Mouse (Mus musculus): ENCODE measurements around the gene Pofut2. TPM values are rescaled to one million over a fixed set of nuclear protein-coding genes. Genes with fewer than 3 reads are reported as not detected.

Gene Pofut2
- 10 to 100 TPM; 29.5 to 30.1 TPM for total RNA-seq (2021)
- long read RNA-seq, experiment 1, transcript Pofut2-201 (9 exons, 2,290 nt) = major isoform, 20 of 31 reads
- long read RNA-seq, experiment 1, partial matches to known transcripts = 8 of 31 reads
- long read RNA-seq, experiment 1, other reads (novel, unspliced or antisense) = 3 of 31 reads
- long read RNA-seq, experiment 2, transcript Pofut2-201 (9 exons, 2,290 nt) = major isoform, 22 of 33 reads
- long read RNA-seq, experiment 2, partial matches to known transcripts = 5 of 33 reads
- long read RNA-seq, experiment 2, other reads (novel, unspliced or antisense) = 6 of 33 reads

DNA sequence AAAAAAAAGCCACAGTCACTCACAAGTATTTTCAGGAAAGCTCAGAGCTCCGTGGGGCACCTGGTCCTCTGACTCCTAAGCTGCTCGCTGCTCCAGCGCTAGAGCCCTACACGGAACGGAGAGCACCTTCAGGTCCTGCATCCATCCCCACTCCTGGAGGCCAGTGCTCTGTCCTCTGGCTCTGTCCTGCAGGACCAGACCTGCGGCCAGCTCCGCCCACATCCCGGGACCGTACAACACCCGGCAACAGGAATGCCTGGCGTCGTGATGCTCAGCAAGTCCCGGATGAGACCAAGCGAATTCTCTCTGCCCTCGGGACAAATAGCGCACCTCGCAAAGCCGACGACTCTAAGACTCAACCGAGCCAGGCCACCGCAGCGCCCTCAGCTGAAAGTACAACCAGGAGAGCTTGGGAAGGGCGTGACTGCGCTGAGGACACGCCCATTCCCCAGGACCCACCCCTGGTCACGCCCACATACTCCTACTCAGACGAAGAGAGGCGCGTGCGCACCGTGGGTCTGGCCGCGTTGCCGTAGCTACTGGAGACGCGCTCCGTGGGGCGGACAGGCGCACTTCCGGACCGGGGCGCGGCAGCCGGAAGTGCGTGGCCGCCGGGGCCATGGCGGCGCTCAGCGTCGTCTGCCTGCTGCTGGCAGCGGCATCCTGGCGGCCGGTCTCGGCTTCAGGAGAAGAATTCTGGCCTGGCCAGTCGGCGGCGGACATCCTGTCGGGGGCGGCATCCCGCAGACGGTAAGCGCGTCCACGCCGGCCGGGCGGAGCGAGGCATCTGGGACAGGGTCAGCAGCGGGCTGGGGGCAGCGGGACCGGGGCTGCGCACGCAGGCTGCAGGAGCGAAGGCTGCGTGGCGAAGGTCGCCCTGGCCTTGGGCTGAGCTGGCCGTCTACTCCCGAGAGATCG lies at the start of gene Pofut2:
Gene Pofut2, plus strand, starts transcription at position 515 of the 918 bp plus-strand sequence.
- H3K27ac ChIP-seq = peak within 1 kb of the TSS; percentile 87
- TF ChIP-seq CTCF (conservative IDR thresholded peaks at IDR 0.05) = peak; percentile 32; the same call in 1 of the 2 replicates
- peak within 1 kb of the TSS; percentile 100 for H3K4me3 ChIP-seq
- DNase-seq (ENCODE audit: low spot score in 2 of 2) = peak; percentile 91 to 94

DNA sequence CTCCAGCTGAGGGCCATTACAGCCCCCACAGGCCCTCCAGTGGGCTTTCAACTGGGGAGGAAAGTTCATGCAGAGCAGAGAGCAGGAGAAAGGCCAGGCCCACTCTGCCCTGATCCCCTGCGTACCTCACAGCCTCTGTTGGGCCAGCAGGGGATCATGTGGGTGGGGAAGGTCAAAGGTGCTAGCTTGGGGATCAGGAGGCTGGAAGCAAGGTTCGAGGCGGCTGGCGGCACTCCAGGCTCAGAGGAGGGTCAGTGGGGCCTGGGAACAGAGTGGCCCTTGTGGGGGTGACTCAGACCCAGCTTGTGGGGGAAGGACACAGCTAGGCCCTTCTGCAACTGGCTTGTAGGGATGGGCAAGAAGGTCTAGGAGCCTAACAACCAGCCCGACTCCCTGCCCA lies 49.8 kb upstream of the Pofut2 start:
- no peak for TF ChIP-seq CTCF (conservative IDR thresholded peaks at IDR 0.05)
- DNase-seq (ENCODE audit: low spot score in 2 of 2) = no peak
- H3K27ac ChIP-seq = no peak overlapping the region
- no peak overlapping the region for H3K4me3 ChIP-seq

DNA sequence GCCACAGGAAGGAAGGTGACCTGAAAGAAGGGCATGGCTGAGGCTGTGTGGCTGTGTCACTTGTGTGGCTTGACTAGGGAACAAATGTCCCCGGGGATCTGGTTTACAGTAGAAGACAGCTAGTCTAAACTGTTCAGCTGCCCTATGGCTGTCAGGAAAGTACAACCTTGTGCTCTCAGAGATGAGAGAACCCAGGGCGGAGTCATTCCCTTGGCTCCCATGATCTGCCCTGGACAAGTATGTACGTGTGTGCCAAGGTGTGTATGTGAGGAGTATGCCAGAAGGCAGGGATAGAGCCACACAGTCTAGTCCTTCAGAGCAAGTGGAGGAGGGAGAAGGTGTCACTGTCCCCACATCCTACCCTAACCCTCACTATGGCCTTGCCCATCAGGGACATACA lies 48.4 kb upstream of the Pofut2 start:
- Histone ChIP-seq H3K27ac (no peak overlapping the region), H3K4me3 (no peak overlapping the region)
- TF ChIP-seq CTCF (conservative IDR thresholded peaks at IDR 0.05) = no peak
- DNase-seq (ENCODE audit: low spot score in 2 of 2) = no peak

DNA sequence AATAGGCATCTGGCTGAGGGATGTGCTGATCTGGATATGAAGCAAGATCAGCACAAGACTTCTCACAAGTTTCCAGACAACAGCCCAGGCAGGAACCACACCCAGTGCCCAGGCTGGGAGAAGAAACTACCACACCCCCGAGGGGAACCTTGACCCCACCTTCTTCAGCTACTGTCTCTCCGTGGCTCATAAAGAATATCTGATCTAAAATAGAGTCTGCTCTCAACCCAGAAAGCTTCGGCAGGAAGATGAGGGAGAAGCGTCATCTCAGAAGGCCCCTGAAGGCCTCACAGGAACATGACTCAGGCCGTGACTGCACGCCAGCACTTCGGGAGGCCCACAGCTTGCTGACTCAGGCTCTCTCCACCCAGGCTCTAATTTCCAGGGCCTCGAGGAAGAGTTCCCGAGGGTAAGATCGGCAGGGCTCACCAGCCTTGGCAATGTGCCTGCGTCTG lies 47.9 kb upstream of the Pofut2 start:
- Histone ChIP-seq H3K4me3 (no peak overlapping the region), H3K27ac (no peak overlapping the region)
- DNase-seq (ENCODE audit: low spot score in 2 of 2) = no peak
- TF ChIP-seq CTCF (conservative IDR thresholded peaks at IDR 0.05) = no peak

DNA sequence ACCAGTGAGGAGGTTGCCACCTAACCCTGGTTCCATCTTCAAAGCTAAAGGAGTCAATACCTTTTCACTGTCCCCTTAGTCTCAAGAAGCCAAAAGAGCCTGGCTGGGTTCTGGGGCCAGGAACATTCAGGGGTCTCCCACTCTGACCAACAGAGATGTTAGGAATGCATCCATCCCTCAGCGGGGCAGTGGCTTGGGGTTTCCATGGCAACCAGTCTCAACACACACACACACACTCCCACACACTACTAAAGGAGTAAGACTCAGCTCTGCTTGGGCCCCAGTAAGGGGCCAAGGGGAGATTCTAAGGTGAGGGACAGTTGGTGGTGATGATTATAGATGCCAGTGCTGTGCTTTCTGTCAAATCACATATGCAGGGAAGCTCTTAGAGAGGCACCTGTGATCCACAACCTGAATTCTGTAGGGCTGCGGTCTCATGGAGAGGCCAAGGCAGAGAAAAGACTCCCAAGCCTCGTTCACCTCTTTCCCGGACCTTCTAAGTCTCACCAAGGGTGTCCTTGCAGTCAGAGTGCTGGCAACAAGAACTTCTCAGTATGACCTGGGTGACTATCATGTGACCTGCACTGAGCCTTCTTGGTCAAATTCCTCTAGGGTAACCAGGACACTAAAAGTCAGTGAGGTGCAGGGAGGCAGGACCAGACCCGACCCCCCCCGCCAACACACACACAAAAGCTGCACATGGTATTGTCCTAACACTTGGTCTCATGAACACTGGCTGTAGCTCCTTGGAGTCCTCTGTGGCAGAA lies 46.5 kb upstream of the Pofut2 start:
- no peak for DNase-seq (ENCODE audit: low spot score in 2 of 2)
- TF ChIP-seq CTCF (conservative IDR thresholded peaks at IDR 0.05) = no peak
- H3K4me3 ChIP-seq = no peak overlapping the region
- no peak overlapping the region for H3K27ac ChIP-seq

DNA sequence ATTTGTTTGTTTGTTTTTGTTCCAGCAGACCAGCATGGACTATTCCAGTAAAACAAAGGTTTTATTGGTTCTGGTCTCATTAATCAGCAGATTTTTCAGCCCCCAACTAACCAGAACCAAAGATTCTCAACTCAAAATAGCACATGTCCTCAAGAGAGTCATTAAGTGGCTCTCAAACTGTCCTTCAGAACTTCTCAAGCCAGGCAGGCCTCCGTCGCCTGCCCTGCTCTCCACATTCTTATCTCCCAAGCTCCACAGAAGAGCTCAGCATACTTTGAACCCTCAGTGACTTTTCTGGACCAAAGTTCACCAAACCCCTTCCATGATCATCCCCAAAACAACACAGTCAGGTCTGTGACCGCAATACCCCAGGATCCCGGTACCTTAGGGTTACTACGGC lies 45.5 kb upstream of the Pofut2 start:
- no peak overlapping the region for H3K4me3 ChIP-seq
- no peak overlapping the region for H3K27ac ChIP-seq
- no peak for DNase-seq (ENCODE audit: low spot score in 2 of 2)
- no peak for TF ChIP-seq CTCF (conservative IDR thresholded peaks at IDR 0.05)

DNA sequence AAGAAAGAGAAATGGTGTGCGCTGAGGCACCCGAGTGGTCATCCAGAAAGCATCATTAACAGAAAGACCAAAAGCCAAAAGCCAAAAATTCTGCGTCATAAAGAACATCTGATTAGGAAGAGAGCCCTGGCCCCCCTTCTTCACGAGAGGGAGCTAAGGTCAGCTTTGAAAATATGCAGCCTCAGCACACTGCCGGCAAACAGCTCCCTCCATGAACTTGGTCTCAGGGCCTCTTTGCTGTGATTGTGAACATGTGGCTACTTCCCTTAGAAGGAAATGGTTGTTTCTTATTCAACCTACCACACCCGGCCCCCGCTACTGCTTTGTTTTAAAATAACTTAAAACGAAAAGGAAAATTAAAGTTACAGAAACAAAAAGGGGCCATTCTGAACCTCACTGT lies 44.4 kb upstream of the Pofut2 start:
- DNase-seq (ENCODE audit: low spot score in 2 of 2) = no peak
- no peak for TF ChIP-seq CTCF (conservative IDR thresholded peaks at IDR 0.05)
- H3K27ac ChIP-seq = no peak overlapping the region
- no peak overlapping the region for H3K4me3 ChIP-seq

DNA sequence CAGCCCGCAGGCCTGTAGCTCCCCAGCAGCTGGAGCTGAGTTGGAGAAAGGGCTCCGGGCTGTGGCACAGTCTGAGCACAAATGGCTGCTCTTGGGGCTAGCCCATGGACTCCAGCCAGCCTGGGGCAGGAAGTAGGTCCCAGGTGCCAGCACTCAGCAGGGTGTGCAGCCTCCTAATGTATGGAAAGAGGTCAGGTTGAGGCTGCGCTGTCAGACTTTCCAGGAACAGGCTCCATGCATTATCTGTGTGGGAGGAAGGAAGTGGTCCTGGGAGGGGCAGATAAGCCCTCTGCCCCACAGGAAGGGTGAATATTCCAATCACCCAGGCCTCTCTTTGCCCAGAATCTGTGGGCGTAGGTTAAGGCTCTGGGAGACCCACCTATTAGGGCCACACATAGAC lies 43.4 kb upstream of the Pofut2 start:
- no peak for DNase-seq (ENCODE audit: low spot score in 2 of 2)
- TF ChIP-seq CTCF (conservative IDR thresholded peaks at IDR 0.05) = no peak
- H3K4me3 ChIP-seq = no peak overlapping the region
- H3K27ac ChIP-seq = no peak overlapping the region

DNA sequence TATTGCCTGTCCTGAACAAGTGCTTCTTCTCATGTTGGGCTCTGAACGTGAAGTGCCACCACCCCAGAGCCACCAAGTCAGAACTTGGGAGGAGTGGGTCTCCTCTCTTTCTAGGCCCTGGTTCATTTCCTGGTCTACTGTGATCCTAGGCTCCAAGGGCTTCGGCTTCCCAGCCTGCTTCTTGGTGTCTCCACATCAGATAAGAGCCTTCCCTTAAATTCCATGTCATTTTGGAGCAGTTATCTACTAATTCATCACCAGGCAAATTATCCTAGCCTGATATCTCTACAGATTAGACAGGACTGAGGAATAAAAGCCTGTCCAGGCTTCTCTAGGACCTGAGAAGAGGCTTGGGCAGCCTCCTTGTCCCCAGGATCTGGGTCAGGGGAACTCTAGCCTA lies 42.7 kb upstream of the Pofut2 start:
- DNase-seq (ENCODE audit: low spot score in 2 of 2) = no peak
- no peak overlapping the region for H3K27ac ChIP-seq

DNA sequence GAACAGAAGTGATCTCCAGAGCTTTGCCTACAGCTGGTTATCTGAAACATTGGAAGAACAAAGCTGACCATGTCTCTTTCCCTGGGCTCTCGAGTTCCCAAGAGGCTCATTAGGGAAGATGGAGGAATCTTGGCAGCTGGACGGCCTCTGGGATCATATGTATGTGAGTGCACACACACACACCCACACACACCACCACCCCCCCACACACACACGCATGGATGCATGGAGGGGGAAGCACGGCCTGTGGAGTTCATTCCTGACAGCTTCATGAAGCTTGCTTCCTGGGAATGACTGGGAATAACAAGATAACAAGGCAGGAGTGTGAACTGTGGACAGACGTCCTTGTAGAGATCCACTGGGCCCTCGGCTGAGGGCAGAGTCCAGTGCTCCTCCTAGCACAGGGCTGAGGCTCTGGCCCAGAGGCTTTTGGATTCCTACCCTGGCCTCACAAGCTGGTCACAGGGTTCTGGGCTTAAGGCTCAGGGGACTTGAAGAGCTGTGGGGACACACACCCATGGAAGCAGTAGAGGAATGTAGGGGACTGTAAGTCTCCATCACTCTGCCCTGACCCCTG lies 41.8 kb upstream of the Pofut2 start:
- TF ChIP-seq CTCF (conservative IDR thresholded peaks at IDR 0.05) = no peak
- DNase-seq (ENCODE audit: low spot score in 2 of 2) = no peak
- no peak overlapping the region for H3K4me3 ChIP-seq
- no peak overlapping the region for H3K27ac ChIP-seq

More for the DNA sequence above, 42.7 kb upstream of the Pofut2 start:
- H3K4me3 ChIP-seq = no peak overlapping the region
- no peak for TF ChIP-seq CTCF (conservative IDR thresholded peaks at IDR 0.05)

DNA sequence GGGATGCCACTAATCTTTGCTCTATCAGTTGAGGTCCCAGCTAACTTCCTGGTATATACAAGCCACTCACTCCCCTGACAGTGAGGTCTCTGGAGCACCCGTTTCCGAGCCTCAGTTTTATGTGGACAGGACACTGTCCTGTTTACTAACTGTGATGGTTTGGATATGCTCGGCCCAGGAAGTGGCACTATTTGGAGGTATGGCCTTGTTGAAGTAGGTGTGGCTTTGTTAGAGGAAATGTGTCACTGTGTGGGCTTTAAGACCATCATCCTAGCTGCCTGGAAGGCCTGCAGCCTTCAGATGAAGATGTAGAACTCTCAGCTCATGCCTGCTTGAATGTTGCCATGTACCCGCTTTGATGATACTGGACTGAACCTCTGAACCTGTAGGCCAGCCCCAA lies 41.0 kb upstream of the Pofut2 start:
- H3K27ac ChIP-seq = no peak overlapping the region
- H3K4me3 ChIP-seq = no peak overlapping the region
- no peak for TF ChIP-seq CTCF (conservative IDR thresholded peaks at IDR 0.05)
- DNase-seq (ENCODE audit: low spot score in 2 of 2) = no peak

DNA sequence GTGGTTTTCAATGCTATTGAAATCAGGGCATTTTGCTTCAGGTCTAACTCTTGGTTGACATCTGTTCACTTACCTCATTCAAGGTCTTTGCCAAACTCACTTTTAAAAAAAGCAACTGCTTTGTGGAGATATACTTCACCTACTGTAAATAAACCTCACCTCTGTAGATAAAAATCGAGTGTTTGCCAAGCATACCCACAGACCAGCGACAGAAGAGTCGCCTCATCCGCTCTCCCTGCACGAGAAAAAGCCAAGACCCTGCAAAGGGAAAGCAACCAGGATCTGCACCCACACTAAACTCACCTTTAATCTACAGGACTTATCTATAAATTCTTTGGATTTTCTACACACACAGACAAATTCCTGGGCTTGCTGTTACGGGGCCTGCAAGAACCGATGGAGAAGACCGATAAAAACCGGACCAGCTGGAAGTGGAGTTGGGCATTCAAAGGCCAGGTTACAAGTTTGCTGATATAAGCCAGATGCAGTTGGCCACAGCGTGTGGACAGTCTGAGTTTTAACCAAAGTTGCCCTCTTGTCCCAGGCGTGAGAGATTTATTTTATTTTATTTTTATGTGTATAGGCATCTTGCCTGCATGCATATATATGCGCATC lies 39.5 kb upstream of the Pofut2 start:
- TF ChIP-seq CTCF (conservative IDR thresholded peaks at IDR 0.05) = no peak
- DNase-seq (ENCODE audit: low spot score in 2 of 2) = no peak
- H3K4me3 ChIP-seq = no peak overlapping the region
- no peak overlapping the region for H3K27ac ChIP-seq

Measured in layer of hippocampus, adult 2 months (tissue).